Mouse (Mus musculus): ENCODE measurements around the gene Fam241b. TPM values are rescaled to one million over a fixed set of nuclear protein-coding genes. Genes with fewer than 3 reads are reported as not detected.

The Fam241b gene
- polyA plus RNA-seq, 1 experiment from 2014 or later, result 1.1 TPM

- Histone ChIP-seq H3K27ac (ENCODE audit: low read length) (no peak overlapping the region), H3K9ac (ENCODE audit: low read depth, low read length) (no peak overlapping the region), H3K27me3 (ENCODE audit: control insufficient read depth, insufficient read depth, low read depth, low read length) (peaks cover 37% of the 10 kb centered on the region), H3K36me3 (ENCODE audit: control insufficient read depth, insufficient read depth) (no peaks in the 10 kb centered on the region), H3K4me3 (ENCODE audit: low read depth, low read length) (no peak overlapping the region), H3K4me2 (ENCODE audit: low read depth, low read length) (no peak overlapping the region), H3K9me3 (replicated peaks; ENCODE audit: control insufficient read depth, low read length) (no peaks in the 10 kb centered on the region), H3K4me1 (ENCODE audit: control insufficient read depth, low read depth, low read length) (no peaks in the 10 kb centered on the region)
- ATAC-seq (ENCODE audit: low read depth), result no peak
- WGBS (ENCODE audit: insufficient replicate concordance), result 24% methylated on average over 3 of the region's 3 CpGs
Observed at GRCm38 (mm10) chr10:62138040-62138439, 5.7 kb downstream of the Fam241b start.

DNA sequence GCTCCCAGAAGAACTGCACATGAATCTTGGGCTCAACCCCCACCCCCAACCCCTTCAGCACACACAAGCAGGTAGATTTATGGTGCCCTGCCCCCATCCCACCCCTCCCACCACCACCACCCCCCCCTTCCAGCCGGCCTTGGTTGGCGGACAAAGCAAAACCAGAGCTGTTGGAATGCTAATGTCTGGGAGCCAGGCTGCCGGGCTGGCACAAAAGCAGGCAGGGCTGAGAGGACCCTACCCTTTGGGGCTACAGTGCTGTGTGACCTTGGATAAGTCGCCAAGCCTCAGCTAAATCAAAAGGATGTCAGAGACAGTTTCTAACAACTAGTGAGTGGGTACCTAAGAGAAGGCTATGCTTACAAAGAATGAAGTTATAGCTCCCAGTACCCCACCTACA is 6.6 kb downstream of the Fam241b start:
- H3K27me3 ChIP-seq (ENCODE audit: control insufficient read depth, insufficient read depth, low read depth, low read length), result peaks cover 46% of the 10 kb centered on the region
- no peak for ATAC-seq (ENCODE audit: low read depth)
- H3K9me3 ChIP-seq (replicated peaks; ENCODE audit: control insufficient read depth, low read length), result no peaks in the 10 kb centered on the region
- H3K4me2 ChIP-seq (ENCODE audit: low read depth, low read length), result no peak overlapping the region
- no peak overlapping the region for H3K4me3 ChIP-seq (ENCODE audit: low read depth, low read length)
- H3K4me1 ChIP-seq (ENCODE audit: control insufficient read depth, low read depth, low read length), result no peaks in the 10 kb centered on the region
- WGBS (ENCODE audit: insufficient replicate concordance), result 10% methylated on average over 4 of the region's 4 CpGs
- H3K36me3 ChIP-seq (ENCODE audit: control insufficient read depth, insufficient read depth), result no peaks in the 10 kb centered on the region
- no peak overlapping the region for H3K27ac ChIP-seq (ENCODE audit: low read length)
- H3K9ac ChIP-seq (ENCODE audit: low read depth, low read length), result no peak overlapping the region

- no peak for ATAC-seq (ENCODE audit: low read depth)
Observed at GRCm38 (mm10) chr10:62135696-62136470, 7.8 kb downstream of the Fam241b start.

GRCm38 (mm10) chr10:62132691-62133281 is 10.9 kb downstream of the Fam241b start, which contains the start of gene Neurog3:
Gene Neurog3 (plus strand): TSS chr10:62133090.
- H3K4me3 ChIP-seq (ENCODE audit: low read depth, low read length), result no peak within 1 kb of the TSS
- 1% methylated on average over 29 of the region's 29 CpGs for WGBS (ENCODE audit: insufficient replicate concordance)

More at GRCm38 (mm10) chr10:62135696-62136470, 7.8 kb downstream of the Fam241b start:
- Histone ChIP-seq H3K27me3 (ENCODE audit: control insufficient read depth, insufficient read depth, low read depth, low read length) (peaks cover 59% of the 10 kb centered on the region), H3K4me2 (ENCODE audit: low read depth, low read length) (no peak overlapping the region), H3K4me3 (ENCODE audit: low read depth, low read length) (no peak overlapping the region), H3K4me1 (ENCODE audit: control insufficient read depth, low read depth, low read length) (no peaks in the 10 kb centered on the region), H3K27ac (ENCODE audit: low read length) (no peak overlapping the region), H3K9ac (ENCODE audit: low read depth, low read length) (no peak overlapping the region), H3K36me3 (ENCODE audit: control insufficient read depth, insufficient read depth) (no peaks in the 10 kb centered on the region), H3K9me3 (replicated peaks; ENCODE audit: control insufficient read depth, low read length) (no peaks in the 10 kb centered on the region)
- WGBS (ENCODE audit: insufficient replicate concordance), result 6% methylated on average over 8 of the region's 8 CpGs

GRCm38 (mm10) chr10:62128316-62128951 is 15.3 kb downstream of the Fam241b start:
- Histone ChIP-seq H3K27me3 (ENCODE audit: control insufficient read depth, insufficient read depth, low read depth, low read length) (peaks cover 64% of the 10 kb centered on the region), H3K4me1 (ENCODE audit: control insufficient read depth, low read depth, low read length) (no peaks in the 10 kb centered on the region), H3K4me3 (ENCODE audit: low read depth, low read length) (no peak overlapping the region), H3K9me3 (replicated peaks; ENCODE audit: control insufficient read depth, low read length) (no peaks in the 10 kb centered on the region), H3K27ac (ENCODE audit: low read length) (no peak overlapping the region), H3K9ac (ENCODE audit: low read depth, low read length) (no peak overlapping the region), H3K4me2 (ENCODE audit: low read depth, low read length) (no peak overlapping the region), H3K36me3 (ENCODE audit: control insufficient read depth, insufficient read depth) (no peaks in the 10 kb centered on the region)
- 3% methylated on average over 31 of the region's 32 CpGs for WGBS (ENCODE audit: insufficient replicate concordance)
- ATAC-seq (ENCODE audit: low read depth), result no peak

More at GRCm38 (mm10) chr10:62132691-62133281, 10.9 kb downstream of the Fam241b start, which contains the start of gene Neurog3:
- Histone ChIP-seq H3K9ac (ENCODE audit: low read depth, low read length) (no peak within 1 kb of the TSS), H3K36me3 (ENCODE audit: control insufficient read depth, insufficient read depth) (no peaks in the 10 kb centered on the region), H3K4me1 (ENCODE audit: control insufficient read depth, low read depth, low read length) (no peaks in the 10 kb centered on the region), H3K27me3 (ENCODE audit: control insufficient read depth, insufficient read depth, low read depth, low read length) (peaks cover 88% of the 10 kb centered on the region), H3K27ac (ENCODE audit: low read length) (no peak within 1 kb of the TSS), H3K9me3 (replicated peaks; ENCODE audit: control insufficient read depth, low read length) (no peaks in the 10 kb centered on the region), H3K4me2 (ENCODE audit: low read depth, low read length) (no peak within 1 kb of the TSS)
- no peak for ATAC-seq (ENCODE audit: low read depth)

- Histone ChIP-seq H3K36me3 (ENCODE audit: control insufficient read depth, insufficient read depth) (no peaks in the 10 kb centered on the region), H3K9ac (ENCODE audit: low read depth, low read length) (no peak overlapping the region), H3K4me3 (ENCODE audit: low read depth, low read length) (no peak overlapping the region), H3K27ac (ENCODE audit: low read length) (no peak overlapping the region), H3K27me3 (ENCODE audit: control insufficient read depth, insufficient read depth, low read depth, low read length) (peaks cover 57% of the 10 kb centered on the region), H3K4me1 (ENCODE audit: control insufficient read depth, low read depth, low read length) (no peaks in the 10 kb centered on the region), H3K4me2 (ENCODE audit: low read depth, low read length) (no peak overlapping the region), H3K9me3 (replicated peaks; ENCODE audit: control insufficient read depth, low read length) (no peaks in the 10 kb centered on the region)
- ATAC-seq (ENCODE audit: low read depth), result no peak
- 32% methylated on average over 21 of the region's 21 CpGs for WGBS (ENCODE audit: insufficient replicate concordance)
Observed at GRCm38 (mm10) chr10:62127711-62128231, 15.9 kb downstream of the Fam241b start.

DNA sequence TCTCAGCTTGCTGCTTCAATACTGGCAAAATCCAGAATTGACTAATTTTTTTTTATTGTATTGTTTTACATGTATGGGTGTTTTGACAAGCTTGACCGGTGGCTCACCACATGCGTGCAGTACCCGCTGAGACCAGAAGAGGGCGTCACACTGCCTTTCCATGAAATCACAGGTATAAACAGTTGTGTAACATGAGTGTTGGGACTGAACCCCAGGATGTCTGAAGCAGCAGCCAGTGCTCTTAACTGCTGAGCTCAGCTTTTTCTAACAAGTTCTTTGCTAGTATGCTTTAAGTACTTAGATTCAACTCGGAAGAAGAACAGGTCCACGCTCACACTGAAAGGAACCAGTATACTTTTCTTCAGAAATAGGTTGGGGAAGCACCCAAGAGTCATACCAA is 16.6 kb downstream of the Fam241b start:
- Histone ChIP-seq H3K9me3 (replicated peaks; ENCODE audit: control insufficient read depth, low read length) (no peaks in the 10 kb centered on the region), H3K36me3 (ENCODE audit: control insufficient read depth, insufficient read depth) (no peaks in the 10 kb centered on the region), H3K9ac (ENCODE audit: low read depth, low read length) (no peak overlapping the region), H3K27me3 (ENCODE audit: control insufficient read depth, insufficient read depth, low read depth, low read length) (peaks cover 51% of the 10 kb centered on the region), H3K4me3 (ENCODE audit: low read depth, low read length) (no peak overlapping the region), H3K27ac (ENCODE audit: low read length) (no peak overlapping the region), H3K4me2 (ENCODE audit: low read depth, low read length) (no peak overlapping the region), H3K4me1 (ENCODE audit: control insufficient read depth, low read depth, low read length) (no peaks in the 10 kb centered on the region)
- ATAC-seq (ENCODE audit: low read depth), result no peak
- 31% methylated on average over 6 of the region's 6 CpGs for WGBS (ENCODE audit: insufficient replicate concordance)

DNA sequence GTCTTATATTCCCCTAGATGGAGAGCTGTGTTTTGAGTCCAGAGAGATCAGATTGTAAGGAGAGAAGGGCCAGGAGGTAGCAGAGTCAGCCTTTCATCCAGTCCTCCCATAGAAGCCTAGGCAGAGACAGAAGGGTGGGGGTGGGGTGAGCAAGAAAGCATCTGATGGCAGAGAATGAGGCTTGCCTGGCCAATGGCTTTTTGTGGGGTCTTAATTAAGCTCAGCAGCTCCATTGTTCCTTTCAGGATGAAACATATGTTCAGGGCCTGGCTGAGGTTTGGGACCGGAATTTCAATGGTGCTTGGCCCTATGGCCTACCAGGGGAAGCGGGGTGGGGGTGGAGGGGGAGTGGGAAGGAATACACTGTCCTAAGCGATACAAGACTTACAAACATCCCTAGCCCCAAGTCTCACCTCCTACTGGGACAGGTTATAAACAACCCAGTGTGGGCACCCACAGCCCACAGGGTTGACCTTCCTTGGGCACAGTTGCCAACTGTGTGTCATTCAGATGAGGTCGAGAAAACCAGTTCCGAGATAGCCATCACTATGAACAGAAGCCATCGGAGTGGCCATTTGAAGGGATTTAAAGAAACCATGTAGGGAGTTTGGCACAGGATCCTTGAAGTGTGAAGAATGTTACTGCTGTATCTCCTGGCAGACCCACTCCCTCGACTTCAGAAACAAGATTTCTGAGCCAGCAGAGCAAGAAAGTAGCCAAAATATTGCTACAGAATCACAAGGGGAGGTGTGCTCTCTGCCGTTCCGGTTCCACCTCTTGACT is 29.7 kb downstream of the Fam241b start:
- WGBS (ENCODE audit: insufficient replicate concordance), result 56% methylated on average over 9 of the region's 9 CpGs
- no peaks in the 10 kb centered on the region for H3K36me3 ChIP-seq (ENCODE audit: control insufficient read depth, insufficient read depth)
- no peak for ATAC-seq (ENCODE audit: low read depth)

More for the DNA sequence above, 29.7 kb downstream of the Fam241b start:
- H3K27me3 ChIP-seq (ENCODE audit: control insufficient read depth, insufficient read depth, low read depth, low read length), result peaks cover 27% of the 10 kb centered on the region
- H3K27ac ChIP-seq (ENCODE audit: low read length), result no peak overlapping the region
- H3K4me3 ChIP-seq (ENCODE audit: low read depth, low read length), result no peak overlapping the region
- H3K9ac ChIP-seq (ENCODE audit: low read depth, low read length), result no peak overlapping the region
- no peak overlapping the region for H3K4me2 ChIP-seq (ENCODE audit: low read depth, low read length)
- H3K9me3 ChIP-seq (replicated peaks; ENCODE audit: control insufficient read depth, low read length), result no peaks in the 10 kb centered on the region
- H3K4me1 ChIP-seq (ENCODE audit: control insufficient read depth, low read depth, low read length), result no peaks in the 10 kb centered on the region

All from liver, embryonic 16.5 days (tissue).